Mouse (Mus musculus) embryonic facial prominence, embryonic 10.5 days (tissue): ENCODE results near the gene Myh6. TPM values are rescaled to one million over a fixed set of nuclear protein-coding genes. Genes with fewer than 3 reads are reported as not detected.

Source experiments
- DNase-seq: peaks from one replicate; pipeline ENCODE4 v3.0.0-alpha.2; 2017; ENCODE audit warnings: low spot score
- H3K27ac ChIP-seq: fragments of 300-500 bp; sonication (generic); replicated peaks from 2 replicates; pipeline ENCODE4 v1.5.1; 2016; ENCODE audit warnings: mild to moderate bottlenecking
- H3K27me3 ChIP-seq: fragments of 300-500 bp; sonication (generic); replicated peaks from 2 replicates; pipeline ENCODE4 v1.6.1; 2016; ENCODE audit warnings: low read depth, mild to moderate bottlenecking; ENCODE audit not compliant: poor library complexity, severe bottlenecking
- H3K36me3 ChIP-seq: fragments of 300-500 bp; sonication (generic); replicated peaks from 2 replicates; pipeline ENCODE4 v1.6.1; 2016; ENCODE audit warnings: mild to moderate bottlenecking, moderate library complexity
- H3K4me1 ChIP-seq: fragments of 300-500 bp; sonication (generic); 2 replicates; pipeline ENCODE4 v1.6.1; 2016
- H3K4me3 ChIP-seq: fragments of 300-500 bp; sonication (generic); 2 replicates; pipeline ENCODE4 v1.5.1; 2016; ENCODE audit warnings: mild to moderate bottlenecking, moderate library complexity
- H3K9me3 ChIP-seq: fragments of 300-500 bp; sonication (generic); 2 replicates; pipeline ENCODE4 v1.6.1; 2016; ENCODE audit warnings: mild to moderate bottlenecking
- WGBS: fragments of 180-500 bp; shearing (Covaris S2); methylation state at CpG from one replicate; pipeline ENCODE4 v1.1.7; 2016; 5-methylcytosine and 5-hydroxymethylcytosine counted together
- microRNA counts: library from miRNA; unstranded; fragments of <30 nt; microRNA quantifications from one replicate; lab custom pipeline; 2017
- microRNA-seq: library from miRNA; unstranded; fragments of <30 nt; microRNA quantifications from one replicate; pipeline ENCODE4, GENCODE M21; 2017
- polyA plus RNA-seq: library from polyadenylated mRNA; unstranded; fragments of >200 nt; fragmentation: Nextera tagmentation; extraction: Ambion mirVana; gene quantifications from 2 replicates; pipeline ENCODE4 v1.2.1, GENCODE M21; 2016

Gene Myh6
- polyA plus RNA-seq, 1 experiment from 2014 or later = 0.26 TPM

- Histone ChIP-seq H3K27ac (peak within 1 kb of the TSS; percentile 95), H3K4me1 (peaks cover 46% of the 10 kb centered on the region), H3K27me3 (no peaks in the 10 kb centered on the region), H3K36me3 (peaks cover 67% of the 10 kb centered on the region), H3K9me3 (no peaks in the 10 kb centered on the region), H3K4me3 (peak within 1 kb of the TSS; percentile 98)
- under 1% methylated on average over 28 of the region's 28 CpGs for WGBS
- peak; percentile 87 for DNase-seq
Observed at GRCm38 (mm10) chr14:54912886-54913285, 53.8 kb downstream of the Myh6 start, which contains the start of gene Slc22a17. TSS of gene Slc22a17 (minus strand) at chr14:54913132.

GRCm38 (mm10) chr14:54912109-54912850, 54.4 kb downstream of the Myh6 start:
- no peaks in the 10 kb centered on the region for H3K27me3 ChIP-seq
- H3K27ac ChIP-seq = peak overlapping the region; percentile 95
- peak; percentile 57 for DNase-seq
- WGBS = 2% methylated on average over 69 of the region's 69 CpGs
- H3K9me3 ChIP-seq = no peaks in the 10 kb centered on the region
- H3K36me3 ChIP-seq = peaks cover 67% of the 10 kb centered on the region
- peak overlapping the region; percentile 98 for H3K4me3 ChIP-seq
- peaks cover 52% of the 10 kb centered on the region for H3K4me1 ChIP-seq

- Histone ChIP-seq H3K36me3 (peaks cover 78% of the 10 kb centered on the region), H3K9me3 (no peaks in the 10 kb centered on the region), H3K27ac (no peak overlapping the region), H3K27me3 (no peaks in the 10 kb centered on the region), H3K4me1 (peaks cover 55% of the 10 kb centered on the region), H3K4me3 (peak overlapping the region; percentile 21; the same call in 1 of the 2 replicates)
- no peak for DNase-seq
- 81% methylated on average over 7 of the region's 7 CpGs for WGBS
Observed at GRCm38 (mm10) chr14:54908682-54909081, 58.0 kb downstream of the Myh6 start.

- H3K4me1 ChIP-seq = peaks cover 17% of the 10 kb centered on the region
- 82% methylated on average over 4 of the region's 4 CpGs for WGBS
Observed at GRCm38 (mm10) chr14:54903641-54904040, 63.1 kb downstream of the Myh6 start.

GRCm38 (mm10) chr14:54900383-54900782, 66.3 kb downstream of the Myh6 start:
- Histone ChIP-seq H3K27me3 (no peaks in the 10 kb centered on the region), H3K27ac (no peak overlapping the region), H3K4me1 (peaks cover 13% of the 10 kb centered on the region), H3K9me3 (no peaks in the 10 kb centered on the region), H3K36me3 (peaks cover 66% of the 10 kb centered on the region), H3K4me3 (no peak overlapping the region)
- DNase-seq = peak; percentile 70
- under 1% methylated on average over 3 of the region's 3 CpGs for WGBS

More at GRCm38 (mm10) chr14:54903641-54904040, 63.1 kb downstream of the Myh6 start:
- Histone ChIP-seq H3K27me3 (no peaks in the 10 kb centered on the region), H3K4me3 (no peak overlapping the region), H3K9me3 (no peaks in the 10 kb centered on the region), H3K27ac (no peak overlapping the region), H3K36me3 (peaks cover 65% of the 10 kb centered on the region)
- no peak for DNase-seq

GRCm38 (mm10) chr14:54897445-54897844, 69.3 kb downstream of the Myh6 start:
- WGBS = 51% methylated on average over 2 of the region's 2 CpGs
- DNase-seq = no peak
- Histone ChIP-seq H3K4me1 (peaks cover 26% of the 10 kb centered on the region), H3K9me3 (no peaks in the 10 kb centered on the region), H3K27me3 (no peaks in the 10 kb centered on the region), H3K4me3 (peak overlapping the region; percentile 9; the same call in 1 of the 2 replicates), H3K27ac (no peak overlapping the region), H3K36me3 (peaks cover 45% of the 10 kb centered on the region)

GRCm38 (mm10) chr14:54894296-54895151, 72.2 kb downstream of the Myh6 start:
- Histone ChIP-seq H3K9me3 (no peaks in the 10 kb centered on the region), H3K4me1 (peaks cover 26% of the 10 kb centered on the region), H3K27ac (peak overlapping the region; percentile 100), H3K27me3 (no peaks in the 10 kb centered on the region), H3K4me3 (peak overlapping the region; percentile 97), H3K36me3 (peaks cover 42% of the 10 kb centered on the region)
- WGBS = under 1% methylated on average over 54 of the region's 54 CpGs
- DNase-seq = peak; percentile 76

GRCm38 (mm10) chr14:54893651-54894181, 73.0 kb downstream of the Myh6 start:
- Histone ChIP-seq H3K36me3 (peaks cover 35% of the 10 kb centered on the region), H3K27me3 (no peaks in the 10 kb centered on the region), H3K4me1 (peaks cover 26% of the 10 kb centered on the region), H3K9me3 (no peaks in the 10 kb centered on the region), H3K4me3 (peak overlapping the region; percentile 97), H3K27ac (peak overlapping the region; percentile 100)
- peak; percentile 96 for DNase-seq
- under 1% methylated on average over 38 of the region's 38 CpGs for WGBS

GRCm38 (mm10) chr14:54892200-54892599, 74.5 kb downstream of the Myh6 start, which contains the start of gene Pabpn1:
TSS of gene Pabpn1 (plus strand) at chr14:54892500.
- 89% methylated on average over 3 of the region's 3 CpGs for WGBS

More at GRCm38 (mm10) chr14:54892200-54892599, 74.5 kb downstream of the Myh6 start, which contains the start of gene Pabpn1:
- H3K36me3 ChIP-seq = peaks cover 22% of the 10 kb centered on the region
- peaks cover 25% of the 10 kb centered on the region for H3K4me1 ChIP-seq
- H3K27me3 ChIP-seq = no peaks in the 10 kb centered on the region
- H3K9me3 ChIP-seq = no peaks in the 10 kb centered on the region
- peak within 1 kb of the TSS; percentile 97 for H3K4me3 ChIP-seq
- peak within 1 kb of the TSS; percentile 100 for H3K27ac ChIP-seq
- no peak for DNase-seq

MicroRNAs encoded within 50 kb of the gene (microRNA counts, 519-probe panel; counts per million panel counts)
- microRNA mmu-miR-208a (lab: Ali Mortazavi, UCI) (188 counts per million, percentile 57 among the panel's probes with 10 or more counts), microRNA mmu-miR-208b (lab: Ali Mortazavi, UCI) (188 counts per million, percentile 57 among the panel's probes with 10 or more counts)

Small RNA genes lying within 50 kb of the gene (microRNA-seq; reads per million reads assigned to microRNA genes)
- 12.5 reads per million, percentile 23 among the genes with 10 or more reads in this experiment for gene Mir208a
- gene Mir208b = 108 reads per million, percentile 50 among the genes with 10 or more reads in this experiment

Other genes starting within 250 kb of the Myh6 start
- 1.3 and 1.6 TPM in 2 replicates for gene Slc7a8, start 185.0 kb downstream of the Myh6 start, polyA plus RNA-seq
- gene Rnf212b, start 152.8 kb downstream of the Myh6 start, polyA plus RNA-seq = not detected in 2 replicates
- 20.3 and 22.1 TPM in 2 replicates for gene Homez, start 96.0 kb downstream of the Myh6 start, polyA plus RNA-seq
- gene Ppp1r3e, start 89.4 kb downstream of the Myh6 start, polyA plus RNA-seq = 0.56 and 0.60 TPM in 2 replicates
- 2.3 and 2.5 TPM in 2 replicates for gene Bcl2l2, start 83.5 kb downstream of the Myh6 start, polyA plus RNA-seq
- gene Gm20521, start 83.5 kb downstream of the Myh6 start, polyA plus RNA-seq = 0.14 and 0.25 TPM in 2 replicates
- gene Pabpn1, start 74.4 kb downstream of the Myh6 start, polyA plus RNA-seq = 173 TPM in 2 replicates
- gene Slc22a17, start 53.8 kb downstream of the Myh6 start, polyA plus RNA-seq = 41.4 and 45.7 TPM in 2 replicates
- 42.4 and 42.9 TPM in 2 replicates for gene Efs, start 40.8 kb downstream of the Myh6 start, polyA plus RNA-seq
- 0.14 TPM in 1 of 2 replicates, not detected in the other for gene Il25, start 34.2 kb downstream of the Myh6 start, polyA plus RNA-seq
- 2.2 and 2.7 TPM in 2 replicates for gene Cmtm5, start 30.7 kb downstream of the Myh6 start, polyA plus RNA-seq
- not detected in 2 replicates for gene Gm17428, start 10.0 kb upstream of the Myh6 start, polyA plus RNA-seq
- 1.9 and 8.4 TPM in 2 replicates for gene Myh7, start 27.7 kb upstream of the Myh6 start, polyA plus RNA-seq
- 91.1 and 94.2 TPM in 2 replicates for gene Ngdn, start 48.5 kb upstream of the Myh6 start, polyA plus RNA-seq
- 6.1 and 6.8 TPM in 2 replicates for gene Zfhx2, start 125.4 kb upstream of the Myh6 start, polyA plus RNA-seq
- 22.4 and 22.8 TPM in 2 replicates for gene Thtpa, start 127.9 kb upstream of the Myh6 start, polyA plus RNA-seq
- gene Ap1g2, start 139.7 kb upstream of the Myh6 start, polyA plus RNA-seq = 14.5 and 15.8 TPM in 2 replicates
- gene Jph4, start 150.0 kb upstream of the Myh6 start, polyA plus RNA-seq = 0.45 and 0.81 TPM in 2 replicates